Mouse (Mus musculus): ENCODE measurements around the gene Dnajc14.

GRCm38 (mm10) chr10:128845516-128845915 is 41.7 kb downstream of the Dnajc14 start:
- TF ChIP-seq CTCF (IDR thresholded peaks at IDR 0.05; ENCODE audit: borderline replicate concordance, extremely low read depth, insufficient read depth, insufficient read length) (peak; percentile 40; the same call in 1 of the 2 replicates), POLR2A (IDR thresholded peaks at IDR 0.05; ENCODE audit: borderline replicate concordance, extremely low read depth, insufficient read depth, insufficient read length, poor library complexity, severe bottlenecking) (no peak)

Data from brain, embryonic 14.5 days (tissue).